Mouse (Mus musculus): ENCODE results near the gene Cpne4. TPM values are rescaled to one million over a fixed set of nuclear protein-coding genes. Genes with fewer than 3 reads are reported as not detected.

Gene Cpne4
- polyA plus RNA-seq, 1 experiment: 0.09 TPM

DNA sequence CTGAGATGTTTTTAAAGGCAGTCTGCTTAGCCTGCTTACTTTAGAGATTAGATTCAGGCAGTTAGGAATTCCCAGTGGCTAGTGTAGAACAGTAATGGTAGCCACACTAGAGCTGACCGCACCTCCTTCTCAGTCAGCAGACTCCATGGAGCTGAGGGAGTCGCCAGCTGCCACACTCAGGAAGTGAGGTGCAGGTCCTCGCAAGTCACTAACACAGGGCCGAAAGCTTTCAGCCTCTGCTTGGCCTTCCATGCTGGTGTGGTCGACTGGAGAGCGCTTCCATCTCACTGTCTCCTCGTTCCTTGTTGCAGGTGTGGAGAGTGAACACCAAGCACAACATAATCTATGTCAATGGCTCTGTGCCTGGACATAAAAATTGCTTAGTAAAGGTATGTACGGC, 527.8 kb downstream of the Cpne4 start:
- TF ChIP-seq POLR2A (IDR thresholded peaks at IDR 0.05; ENCODE audit: low read depth, low read length) (no peak), CTCF (IDR thresholded peaks at IDR 0.05; ENCODE audit: extremely low read depth, insufficient read depth, insufficient read length, insufficient replicate concordance) (no peak)
- Histone ChIP-seq H3K27ac (ENCODE audit: insufficient read depth, low read length) (no peak overlapping the region), H3K27me3 (ENCODE audit: control insufficient read depth, insufficient read depth, low read length) (no peaks in the 10 kb centered on the region), H3K4me3 (ENCODE audit: extremely low read depth, insufficient read depth, insufficient read length) (no peak overlapping the region), H3K4me1 (ENCODE audit: control insufficient read depth, insufficient read depth, insufficient read length) (no peaks in the 10 kb centered on the region), H3K36me3 (ENCODE audit: control insufficient read depth, insufficient read depth, low read length) (peaks cover 39% of the 10 kb centered on the region)
- 92% methylated on average over 8 of the region's 8 CpGs for WGBS
- no peak for DNase-seq (ENCODE audit: low read depth in 1 of 2, low spot score in 2 of 2)

- Histone ChIP-seq H3K27me3 (ENCODE audit: control insufficient read depth, insufficient read depth, low read length) (no peaks in the 10 kb centered on the region), H3K36me3 (ENCODE audit: control insufficient read depth, insufficient read depth, low read length) (peaks cover 35% of the 10 kb centered on the region), H3K27ac (ENCODE audit: insufficient read depth, low read length) (no peak overlapping the region), H3K4me1 (ENCODE audit: control insufficient read depth, insufficient read depth, insufficient read length) (no peaks in the 10 kb centered on the region), H3K4me3 (ENCODE audit: extremely low read depth, insufficient read depth, insufficient read length) (no peak overlapping the region)
- DNase-seq (ENCODE audit: low read depth in 1 of 2, low spot score in 2 of 2): no peak
- no peak for TF ChIP-seq CTCF (IDR thresholded peaks at IDR 0.05; ENCODE audit: extremely low read depth, insufficient read depth, insufficient read length, insufficient replicate concordance)
- no peak for TF ChIP-seq POLR2A (IDR thresholded peaks at IDR 0.05; ENCODE audit: low read depth, low read length)
- 95% methylated on average over 13 of the region's 13 CpGs for WGBS
Observed at GRCm38 (mm10) chr9:105076756-105077424, 529.8 kb downstream of the Cpne4 start.

DNA sequence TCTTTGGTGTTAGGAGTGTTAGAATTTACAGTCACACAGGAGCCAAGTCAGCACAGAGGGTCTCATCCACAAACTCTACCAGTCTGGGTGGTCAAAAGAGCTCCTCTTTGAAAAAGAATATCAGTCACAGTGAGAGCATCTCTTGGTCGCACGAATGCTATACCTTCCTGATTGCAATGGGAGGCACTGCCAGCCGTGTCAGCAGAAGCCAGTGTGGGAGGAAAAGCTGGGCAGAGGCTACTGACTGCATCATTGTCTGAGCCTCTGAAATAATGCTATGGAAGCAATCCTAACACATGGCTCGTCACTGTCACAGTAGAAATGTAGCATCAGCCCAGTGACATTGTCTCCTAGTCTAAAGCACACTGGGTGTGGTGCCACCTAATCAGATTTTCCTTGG, 531.4 kb downstream of the Cpne4 start:
- no peak overlapping the region for H3K4me3 ChIP-seq (ENCODE audit: extremely low read depth, insufficient read depth, insufficient read length)
- 89% methylated on average over 4 of the region's 4 CpGs for WGBS
- DNase-seq (ENCODE audit: low read depth in 1 of 2, low spot score in 2 of 2): no peak

DNA sequence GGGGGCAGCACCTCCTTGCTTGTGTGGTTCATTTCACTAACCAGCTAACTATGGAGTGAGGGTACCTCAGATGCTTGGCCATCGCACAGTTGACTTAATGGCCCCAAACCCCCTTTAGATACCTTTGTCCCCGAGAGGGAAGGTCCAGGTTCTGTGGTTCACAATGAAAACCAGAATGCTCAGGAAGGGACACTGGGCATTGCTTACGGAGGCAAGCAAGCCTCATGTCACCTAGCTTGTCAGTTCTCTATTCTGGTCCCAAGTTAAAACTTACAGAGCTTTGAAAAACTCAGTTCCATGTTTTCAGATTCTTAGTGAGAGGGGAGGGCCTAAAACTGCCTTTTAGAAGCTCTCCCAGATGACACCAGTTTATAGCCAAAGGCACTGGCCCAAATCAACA, 533.2 kb downstream of the Cpne4 start:
- no peak for DNase-seq (ENCODE audit: low read depth in 1 of 2, low spot score in 2 of 2)
- H3K27me3 ChIP-seq (ENCODE audit: control insufficient read depth, insufficient read depth, low read length): no peaks in the 10 kb centered on the region
- TF ChIP-seq POLR2A (IDR thresholded peaks at IDR 0.05; ENCODE audit: low read depth, low read length) (no peak), CTCF (IDR thresholded peaks at IDR 0.05; ENCODE audit: extremely low read depth, insufficient read depth, insufficient read length, insufficient replicate concordance) (no peak)
- no peak overlapping the region for H3K27ac ChIP-seq (ENCODE audit: insufficient read depth, low read length)
- WGBS: 90% methylated on average over 3 of the region's 3 CpGs
- H3K36me3 ChIP-seq (ENCODE audit: control insufficient read depth, insufficient read depth, low read length): peaks cover 16% of the 10 kb centered on the region
- H3K4me1 ChIP-seq (ENCODE audit: control insufficient read depth, insufficient read depth, insufficient read length): no peaks in the 10 kb centered on the region
- H3K4me3 ChIP-seq (ENCODE audit: extremely low read depth, insufficient read depth, insufficient read length): no peak overlapping the region

More for the DNA sequence above, 531.4 kb downstream of the Cpne4 start:
- Histone ChIP-seq H3K4me1 (ENCODE audit: control insufficient read depth, insufficient read depth, insufficient read length) (no peaks in the 10 kb centered on the region), H3K27ac (ENCODE audit: insufficient read depth, low read length) (no peak overlapping the region), H3K27me3 (ENCODE audit: control insufficient read depth, insufficient read depth, low read length) (no peaks in the 10 kb centered on the region), H3K36me3 (ENCODE audit: control insufficient read depth, insufficient read depth, low read length) (peaks cover 27% of the 10 kb centered on the region)
- TF ChIP-seq CTCF (IDR thresholded peaks at IDR 0.05; ENCODE audit: extremely low read depth, insufficient read depth, insufficient read length, insufficient replicate concordance) (no peak), POLR2A (IDR thresholded peaks at IDR 0.05; ENCODE audit: low read depth, low read length) (no peak)

Other genes starting within 250 kb of the Cpne4 start
- gene Acpp, start 209.5 kb upstream of the Cpne4 start, polyA plus RNA-seq (2012; rRNA removed): 2.2 and 2.6 TPM in 2 replicates